Mouse (Mus musculus): Measurements from ENCODE around the gene Ankrd65.

DNA sequence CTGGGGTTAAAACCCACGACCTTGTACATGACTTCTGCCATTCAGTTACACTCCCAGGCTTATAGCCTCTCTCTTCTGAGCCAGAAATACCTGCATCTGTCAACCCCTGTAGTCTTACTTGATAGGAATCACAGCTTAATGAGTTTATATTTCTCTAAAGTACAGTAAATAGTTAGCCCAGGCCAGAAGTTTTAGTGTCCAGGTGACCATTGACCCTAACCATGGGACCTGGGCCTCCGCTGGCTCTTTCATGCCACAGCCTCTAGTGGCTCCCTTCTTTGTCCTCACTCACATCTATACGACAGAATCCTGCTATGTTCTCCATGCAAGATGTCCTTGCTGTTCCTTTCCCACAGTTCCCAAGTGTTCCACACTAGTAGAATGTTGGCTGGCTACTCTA, 17.6 kb downstream of the Ankrd65 start:
- TF ChIP-seq HCFC1 (IDR thresholded peaks at IDR 0.05; ENCODE audit: low read depth, low read length) = no peak
- no peak for TF ChIP-seq NELFE (IDR thresholded peaks at IDR 0.05; ENCODE audit: low read depth, low read length)
- no peak for TF ChIP-seq TBP (IDR thresholded peaks at IDR 0.05; ENCODE audit: low read depth, low read length)
- no peak for TF ChIP-seq USF1 (IDR thresholded peaks at IDR 0.05; ENCODE audit: low read depth, low read length)
- TF ChIP-seq TCF12 (IDR thresholded peaks at IDR 0.05; ENCODE audit: low read depth, low read length) = no peak
- no peak for TF ChIP-seq ZNF384 (IDR thresholded peaks at IDR 0.05; ENCODE audit: low read depth, low read length)

Measured in MEL (cell line).